18 mouse cellular contexts compared by ENCODE assay signal in genomic region chr9:111003279-111003678, GRCm38 (mm10). TPM values are rescaled to one million over a fixed set of nuclear protein-coding genes. Genes with fewer than 3 reads are reported as not detected.
"Had no signal": no experiment of that assay in that cellular context is flagged by ENCODE, and none has a peak within 500 bp of the region (broad histone marks: within the 10 kb centered on the region; RNA-seq: fewer than 3 reads in every experiment).

No protein-coding gene starts in this region.

- H3K4me1 ChIP-seq: limb, embryonic 13.5 days; midbrain, embryonic 15.5 days; stomach, embryonic 15.5 days had no signal

- H3K4me2 ChIP-seq: limb, embryonic 13.5 days; lung, embryonic 14.5 days; midbrain, embryonic 11.5 days; midbrain, embryonic 15.5 days; stomach, embryonic 15.5 days had no signal

- H3K36me3 ChIP-seq: limb, embryonic 13.5 days; midbrain, embryonic 15.5 days; stomach, embryonic 15.5 days had no signal

- H3K4me3 ChIP-seq: limb, embryonic 13.5 days; megakaryocyte, embryonic 14.5 days; midbrain, embryonic 15.5 days; stomach, embryonic 15.5 days had no signal

- H3K9me3 ChIP-seq: limb, embryonic 13.5 days; megakaryocyte, embryonic 14.5 days; midbrain, embryonic 15.5 days; stomach, embryonic 15.5 days had no signal

- H3K27me3 ChIP-seq: limb, embryonic 13.5 days; midbrain, embryonic 15.5 days; stomach, embryonic 15.5 days had no signal

- DNase-seq: kidney, adult 9 months; kidney, postnatal 36 days; layer of hippocampus, adult 9-11 months; left cerebral cortex, postnatal 4 days; lung, embryonic 14.5 days; lung, postnatal 10 days; right cerebral cortex, postnatal 4 days; thymus, postnatal 36 days had no signal

- ATAC-seq: midbrain, embryonic 15.5 days had no signal

- H3K27ac ChIP-seq: kidney, postnatal 0 days; limb, embryonic 13.5 days; liver, embryonic 14.5 days; macrophage; midbrain, embryonic 15.5 days; stomach, embryonic 15.5 days had no signal

- H3K9ac ChIP-seq: limb, embryonic 13.5 days; liver, embryonic 14.5 days; lung, embryonic 14.5 days; midbrain, embryonic 15.5 days; stomach, embryonic 15.5 days had no signal

RNA-seq across cellular contexts. Expression of gene Rtp3, which starts 12.9 kb away (rescaled TPM):
- polyA plus RNA-seq: limb, embryonic 13.5 days; macrophage; midbrain, embryonic 15.5 days; neural tube, embryonic 14.5 days had no signal

RNA-seq across cellular contexts. Expression of gene Lrrc2, which starts 51.9 kb away (rescaled TPM):
- polyA plus RNA-seq: limb, embryonic 13.5 days; lung, embryonic 14.5 days; macrophage; stomach, embryonic 15.5 days had no signal

RNA-seq across cellular contexts. Expression of gene Tdgf1, which starts 57.3 kb away (rescaled TPM):
- polyA plus RNA-seq: intestine, embryonic 14.5 days; kidney, postnatal 0 days; liver, embryonic 14.5 days; lung, embryonic 14.5 days; macrophage; midbrain, embryonic 11.5 days; midbrain, embryonic 15.5 days; stomach, embryonic 15.5 days had no signal
